Mouse (Mus musculus) T-helper 17 cell (primary cell): ENCODE results near the gene C2cd3.

Source experiments
- in situ Hi-C, 2 experiments: fragments of 300-600 bp; cut with MboI, MseI; formaldehyde crosslinking; loops; 1 replicate in 1 of 2; 2 replicates in 1 of 2; pipeline ENCODE4 v1.15.1; 2025; ENCODE audit warnings: high pct_unique_total_duplicates in 2 of 2

C2cd3 gene

DNA sequence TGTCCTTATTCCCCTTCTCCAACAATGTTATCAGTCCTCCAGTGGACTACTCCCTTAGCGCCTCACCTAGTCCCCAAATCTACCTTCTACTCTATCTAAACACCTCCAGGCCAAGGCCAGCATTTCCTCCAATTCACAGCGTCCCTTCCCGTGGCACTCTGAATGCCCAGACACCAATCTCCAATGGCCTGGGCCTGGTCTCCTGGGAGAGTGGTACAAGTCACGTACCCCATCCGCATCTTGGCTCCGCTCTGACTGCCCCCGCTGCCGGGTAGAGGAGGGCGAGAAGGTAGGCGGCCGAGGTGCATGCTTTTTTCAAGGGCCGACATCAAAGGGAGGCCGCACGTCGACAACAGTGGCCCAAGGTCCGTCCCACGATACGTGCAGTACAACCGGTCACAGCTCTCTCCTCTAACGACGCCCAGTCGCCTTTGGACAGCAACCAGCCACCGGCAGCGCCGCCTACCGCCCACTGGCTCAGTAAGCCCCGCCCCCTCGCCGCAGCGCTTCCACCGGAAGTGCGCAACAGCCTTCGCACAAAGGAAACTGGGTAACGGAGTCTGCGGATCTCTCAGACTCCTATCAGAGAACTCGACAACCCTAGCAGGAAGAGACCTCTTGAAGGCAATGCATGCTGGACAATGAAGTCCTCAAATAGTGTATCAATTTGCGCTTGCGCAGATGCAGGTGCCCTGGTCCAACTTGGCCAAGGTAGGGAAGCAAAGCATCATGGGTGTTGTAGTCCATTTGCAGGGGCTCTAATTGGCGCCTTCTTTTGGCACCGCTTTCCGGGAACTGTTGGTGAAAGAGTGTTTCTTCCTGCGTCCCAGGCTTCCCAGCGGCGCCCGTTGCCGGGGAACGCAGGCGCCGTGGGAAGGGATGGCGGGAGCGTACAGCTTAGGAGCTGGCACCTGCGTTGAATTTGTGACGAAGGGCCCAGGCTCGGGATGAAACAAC, at the start of gene C2cd3, which contains the start of gene Ppme1:
Gene C2cd3, plus strand, starts transcription at position 739 of the 957 bp plus-strand sequence.
Gene Ppme1, minus strand, starts transcription at position 813 of the 957 bp plus-strand sequence.
- in situ Hi-C loops, result no loop called here

DNA sequence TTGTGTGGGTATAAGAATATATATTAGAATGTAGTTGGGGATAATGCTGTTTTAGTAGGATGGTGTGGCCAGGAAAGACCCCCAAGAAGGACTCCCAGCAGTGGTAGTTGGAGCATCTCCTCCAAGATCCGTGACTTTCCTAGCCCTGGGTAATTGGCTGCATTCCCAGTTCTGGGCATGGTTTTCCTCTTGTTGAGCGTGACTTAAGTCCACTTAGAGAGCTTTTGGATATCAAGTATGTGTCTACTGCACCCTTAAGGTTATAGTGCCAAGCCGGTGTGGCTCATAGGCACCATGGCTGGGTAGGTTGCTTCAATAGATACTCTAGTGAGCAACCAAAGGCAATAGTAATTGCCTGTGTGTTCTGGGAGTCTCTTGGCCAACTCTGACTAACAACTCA, 48.3 kb upstream of the C2cd3 start:
- in situ Hi-C loops, result loop anchor here in 1 of 2 experiments (10.0 kb wide), 1 partner anchor 49 kb away; no protein-coding TSS in a partner anchor

DNA sequence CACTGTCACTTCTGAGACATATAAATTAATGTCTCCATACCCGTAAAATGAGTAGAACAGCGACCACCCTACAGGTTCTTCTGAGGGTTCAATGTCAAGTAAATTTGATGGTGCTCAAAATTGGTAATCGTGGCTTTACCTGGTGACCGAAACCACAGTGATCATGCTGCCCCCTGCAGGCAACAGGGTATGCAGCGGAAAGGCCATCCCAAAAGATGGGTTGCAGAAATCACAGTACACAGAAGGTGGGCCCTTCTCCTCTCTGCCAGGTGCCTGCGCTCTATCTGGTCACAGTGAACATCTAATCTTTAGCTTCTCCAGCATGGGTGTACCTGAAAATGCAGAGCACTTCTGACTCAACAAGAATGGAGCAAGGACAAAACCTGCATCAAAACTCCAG, 46.6 kb upstream of the C2cd3 start:
- in situ Hi-C loops, result loop anchor here in 1 of 2 experiments (10.0 kb wide), 1 partner anchor 51 kb away; no protein-coding TSS in a partner anchor

DNA sequence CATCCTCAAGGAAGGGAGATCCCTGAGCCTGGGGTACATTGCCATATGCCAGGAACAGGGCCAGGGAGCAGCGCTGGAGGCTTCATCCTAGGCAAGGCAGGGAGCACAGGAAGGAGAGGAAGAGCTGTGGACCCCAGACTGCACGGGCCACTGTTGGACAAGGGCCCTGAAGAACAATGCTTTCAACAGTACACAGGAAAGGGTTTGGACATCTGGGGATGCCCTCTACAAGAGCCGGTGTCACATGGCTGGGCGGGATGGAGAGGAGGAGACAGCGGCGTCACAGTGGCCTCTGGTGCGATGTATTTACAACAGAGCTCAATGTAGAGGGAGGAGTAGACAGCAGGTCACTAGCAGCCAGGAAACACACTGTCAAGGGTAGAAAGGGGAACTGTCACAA, 44.5 kb upstream of the C2cd3 start:
- in situ Hi-C loops, result loop anchor here in 1 of 2 experiments (10.0 kb wide), 1 partner anchor 53 kb away; no protein-coding TSS in a partner anchor

DNA sequence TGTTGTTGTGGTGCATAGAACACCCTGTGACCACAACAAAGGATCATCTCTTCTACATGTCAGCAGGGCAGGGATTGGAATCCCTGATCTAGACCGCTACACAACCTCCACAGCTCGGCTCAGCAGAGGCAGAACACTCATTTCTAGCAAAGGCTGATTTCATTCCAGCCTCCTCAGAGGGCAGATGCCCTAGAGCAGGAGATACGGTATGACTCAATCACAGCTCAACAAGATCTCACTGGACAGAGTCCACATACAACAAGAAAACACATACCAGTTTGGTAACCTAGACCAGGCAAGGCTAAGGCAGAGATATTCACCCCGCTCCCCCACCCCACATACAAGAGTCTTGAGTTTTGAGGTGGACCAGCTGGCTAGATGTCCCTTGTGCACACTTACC, 43.4 kb upstream of the C2cd3 start:
- in situ Hi-C loops, result loop anchor here in 1 of 2 experiments (10.0 kb wide), 1 partner anchor 54 kb away; no protein-coding TSS in a partner anchor

DNA sequence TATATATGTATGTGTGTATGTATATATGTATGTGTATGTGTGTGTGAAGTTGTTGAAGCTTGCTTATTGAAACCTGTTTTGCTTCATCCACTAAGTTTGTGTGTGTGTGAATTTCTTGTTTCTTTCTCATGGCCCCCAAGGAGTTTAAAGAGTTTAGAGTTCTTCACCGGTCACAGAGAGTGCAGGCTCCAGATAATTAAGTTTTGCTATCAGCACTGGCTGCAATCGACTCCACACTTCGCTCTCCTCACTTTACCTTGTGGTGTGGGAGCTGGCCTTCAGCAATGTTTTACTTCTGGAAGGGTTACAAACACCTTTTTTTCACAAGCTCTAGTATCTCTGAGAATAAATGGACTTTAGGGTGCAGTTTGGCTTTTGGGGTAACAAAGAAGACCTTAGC, 40.8 kb upstream of the C2cd3 start:
- in situ Hi-C loops, result no loop called here

DNA sequence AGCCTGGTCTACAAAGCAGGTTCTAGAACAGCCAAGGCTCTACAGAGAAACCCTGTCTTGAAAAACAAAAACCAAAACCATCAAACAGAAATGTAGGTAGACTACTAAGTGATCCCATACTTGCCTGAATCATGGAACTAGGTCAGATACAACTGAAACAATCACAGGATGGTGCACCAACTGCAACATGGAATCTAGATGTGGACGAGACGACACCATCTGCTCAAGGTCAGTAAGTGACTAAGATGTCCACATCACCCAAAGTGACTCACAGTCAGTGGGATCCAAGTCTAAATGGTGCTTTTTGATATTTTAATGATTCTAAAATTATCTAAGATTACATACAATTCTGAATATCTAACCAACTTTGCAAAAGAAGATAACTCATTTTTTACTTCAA, 36.1 kb upstream of the C2cd3 start:
- in situ Hi-C loops, result loop anchor here in 1 of 2 experiments (5.0 kb wide), 1 partner anchor 66 kb away; no protein-coding TSS in a partner anchor

DNA sequence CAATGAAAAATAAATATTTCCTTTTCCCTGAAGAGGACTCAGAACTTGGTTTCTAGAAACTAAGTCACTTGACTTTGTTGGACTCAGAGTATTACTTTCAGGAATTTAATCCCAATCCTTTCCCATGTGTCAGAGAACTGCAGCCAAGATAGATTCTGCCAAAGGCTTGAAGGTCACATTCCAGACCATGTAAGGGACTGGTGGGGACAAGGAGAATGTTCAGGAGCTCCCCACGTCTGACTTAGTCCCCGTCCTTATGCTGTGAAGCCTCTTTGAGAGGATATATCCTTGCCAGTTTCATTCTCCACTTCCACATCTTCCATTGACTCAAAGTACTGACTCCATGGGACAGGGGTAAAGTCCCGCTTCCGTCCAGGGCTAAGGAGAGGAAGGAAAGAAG, 17.0 kb upstream of the C2cd3 start:
- in situ Hi-C loops, result no loop called here

DNA sequence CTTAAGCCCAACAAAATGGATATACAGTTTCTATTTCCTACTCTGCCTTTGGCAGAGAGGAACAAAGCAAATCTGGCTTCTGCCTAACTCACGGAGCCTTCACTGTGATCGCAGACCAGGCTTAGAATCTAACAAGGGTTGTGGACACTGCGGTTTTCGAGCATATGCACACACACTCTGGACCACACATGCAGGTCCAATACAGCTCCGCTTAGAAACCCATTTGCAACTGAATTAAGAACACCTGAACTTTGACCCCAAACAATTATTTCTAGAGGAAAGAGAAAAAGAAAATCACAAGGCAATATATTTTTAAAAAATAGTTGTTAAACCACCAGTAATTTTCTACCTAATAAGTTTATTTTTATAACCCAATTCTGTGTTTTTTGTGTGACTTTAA, 15.7 kb upstream of the C2cd3 start:
- in situ Hi-C loops, result no loop called here

DNA sequence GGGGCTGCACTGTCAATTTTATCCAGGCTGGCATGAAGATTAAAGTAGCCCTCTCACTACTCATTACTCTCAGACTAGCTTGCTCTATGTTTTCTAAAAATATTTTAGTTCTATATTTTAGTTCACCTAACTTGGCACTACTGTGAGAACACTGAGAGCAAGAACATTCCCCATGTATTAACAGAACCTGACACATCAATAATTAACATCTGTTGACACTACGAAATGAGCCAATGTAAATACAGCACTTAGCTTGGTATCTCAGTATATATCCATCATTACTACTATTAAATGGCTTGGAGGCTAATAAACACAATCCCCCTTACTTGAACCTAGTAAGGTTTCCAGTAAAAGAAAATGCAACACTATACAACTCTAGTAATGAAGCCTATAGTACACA, 15.3 kb upstream of the C2cd3 start:
- in situ Hi-C loops, result no loop called here

DNA sequence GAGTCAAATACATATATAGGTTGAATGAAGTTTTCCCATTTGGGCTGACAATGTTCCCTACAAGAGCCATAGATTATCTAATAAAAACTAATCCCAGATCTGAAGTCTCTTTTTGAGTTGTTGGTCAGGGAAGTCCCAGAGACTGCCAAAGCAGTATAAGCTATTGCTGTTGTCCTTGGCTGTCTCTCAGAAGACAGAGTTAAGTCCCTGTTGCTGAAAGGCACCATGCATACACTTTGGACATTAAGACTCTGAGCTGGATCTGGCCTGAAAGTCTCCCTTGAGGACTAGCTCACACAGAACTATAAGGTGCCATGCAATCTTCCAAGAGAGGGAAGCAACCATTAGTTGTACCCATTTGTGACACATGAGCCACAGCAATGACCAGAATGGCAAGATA, 14.2 kb upstream of the C2cd3 start:
- in situ Hi-C loops, result no loop called here

DNA sequence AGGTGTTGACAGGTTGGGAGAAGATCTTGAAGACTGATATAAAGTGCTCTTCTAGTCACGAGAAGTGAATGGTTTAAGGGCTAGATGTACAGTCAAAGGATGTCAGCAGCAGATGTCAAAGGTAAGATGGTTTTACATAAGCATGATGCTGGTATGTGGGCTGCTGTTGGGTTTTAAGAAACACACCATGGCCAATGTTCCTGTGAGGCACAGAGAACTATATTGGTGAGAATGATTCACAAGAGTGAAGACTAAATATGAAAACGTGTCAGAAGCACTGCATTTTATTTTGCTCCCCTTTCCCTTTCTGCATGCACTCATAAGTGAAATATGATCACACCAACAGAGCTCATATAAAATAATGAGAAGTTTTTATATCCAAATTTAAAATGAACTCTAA, 8.9 kb upstream of the C2cd3 start:
- in situ Hi-C loops, result no loop called here

DNA sequence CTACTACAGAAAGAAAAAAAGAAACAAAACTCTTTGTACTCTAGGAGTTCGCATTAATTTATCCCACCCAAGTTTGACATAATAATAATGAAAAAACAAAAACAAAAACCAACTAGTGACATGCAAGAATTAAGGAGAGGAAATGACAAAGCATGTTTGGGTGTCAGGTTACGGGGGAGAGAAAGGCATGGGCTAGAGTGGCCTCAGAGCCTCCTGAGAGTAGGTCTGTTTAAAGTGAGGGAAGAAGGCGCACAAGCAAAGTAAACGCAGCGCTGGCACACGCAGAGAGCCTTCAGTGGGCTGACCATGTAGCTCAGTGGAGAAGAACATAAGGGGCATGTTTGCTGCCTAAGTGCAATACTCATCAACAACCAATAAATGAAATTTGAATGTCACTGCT, 7.1 kb upstream of the C2cd3 start:
- in situ Hi-C loops, result no loop called here

DNA sequence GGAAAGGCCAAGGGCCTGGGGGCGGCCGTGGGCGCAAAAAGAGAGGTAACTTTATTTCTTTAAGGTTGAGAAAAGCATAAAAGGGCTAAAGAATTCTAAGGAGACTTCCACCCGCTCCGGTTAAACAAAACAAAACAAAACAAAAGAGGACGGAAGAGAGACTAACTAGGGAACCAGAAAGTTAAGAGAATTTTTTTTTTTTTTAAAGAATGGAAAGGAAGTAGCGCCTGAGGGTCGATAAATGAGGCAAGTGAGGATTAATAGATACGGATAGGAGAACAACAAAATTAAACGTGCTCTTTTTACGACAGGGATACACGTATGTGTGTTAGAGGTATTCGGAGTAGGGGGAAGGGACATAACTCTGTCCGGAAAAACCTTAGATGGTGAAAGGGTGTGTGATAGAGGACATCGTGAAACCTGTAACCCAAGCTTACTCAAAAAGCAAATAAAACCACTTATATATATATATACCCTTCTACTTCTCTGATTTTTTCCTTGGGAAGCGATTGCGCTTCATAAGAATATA, 483 bp downstream of the C2cd3 start:
- in situ Hi-C loops, result no loop called here

DNA sequence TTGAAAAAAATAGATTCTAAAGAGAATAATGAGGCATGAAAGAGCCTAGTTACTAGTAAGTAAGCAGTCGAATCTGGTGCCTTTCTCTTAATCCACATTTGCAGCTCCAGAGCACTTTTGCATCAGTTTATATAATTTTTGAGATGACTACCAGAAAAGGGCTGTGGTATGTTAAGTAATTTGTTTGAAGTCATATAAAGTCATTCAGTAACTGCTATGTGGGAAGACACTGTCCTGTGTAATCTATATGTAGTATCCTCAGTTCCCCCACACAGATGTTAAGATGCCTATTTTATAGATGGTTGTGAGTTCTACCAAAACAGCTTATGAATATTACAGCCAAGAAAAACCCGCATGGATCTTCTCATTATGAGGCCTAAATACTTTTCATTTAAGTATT, 6.2 kb downstream of the C2cd3 start:
- in situ Hi-C loops, result no loop called here

DNA sequence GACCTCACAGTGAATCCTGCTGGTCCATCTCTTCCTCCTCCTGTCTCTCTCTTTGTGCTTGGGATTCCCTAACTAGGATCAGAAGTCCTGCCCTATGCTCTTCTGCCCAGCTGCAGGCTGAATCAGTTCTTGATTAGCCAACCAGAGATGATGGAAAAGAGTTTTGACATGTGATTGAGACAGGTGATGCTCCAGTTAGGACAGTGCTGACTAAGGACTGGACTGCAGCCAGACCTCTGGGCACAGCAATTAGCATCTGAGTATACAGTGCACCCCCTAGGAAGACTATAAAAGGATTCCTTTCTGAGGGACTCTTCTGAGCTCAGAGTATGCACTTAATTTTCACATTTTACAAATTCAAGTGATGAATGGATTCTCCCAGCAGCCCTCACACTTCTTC, 9.1 kb downstream of the C2cd3 start:
- in situ Hi-C loops, result no loop called here

DNA sequence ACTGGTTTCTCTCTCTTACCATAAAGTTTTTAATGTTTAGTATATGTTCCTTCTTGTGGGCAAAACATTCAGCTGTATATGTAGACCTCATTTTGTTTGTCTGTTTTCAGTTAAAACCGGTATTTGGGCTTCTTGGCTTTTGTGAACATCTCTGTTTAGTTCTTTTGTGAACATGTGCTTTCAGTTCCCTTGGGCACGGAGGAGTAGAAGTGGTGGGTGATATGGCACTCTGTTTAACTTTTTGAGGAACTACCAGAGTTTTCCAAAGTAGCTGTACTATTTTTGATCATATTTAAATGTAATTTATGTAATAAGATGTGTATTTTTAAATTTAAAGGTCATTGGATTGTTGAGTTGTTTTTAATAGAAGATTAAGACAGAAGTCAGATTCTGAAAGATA, 11.2 kb downstream of the C2cd3 start:
- in situ Hi-C loops, result no loop called here

DNA sequence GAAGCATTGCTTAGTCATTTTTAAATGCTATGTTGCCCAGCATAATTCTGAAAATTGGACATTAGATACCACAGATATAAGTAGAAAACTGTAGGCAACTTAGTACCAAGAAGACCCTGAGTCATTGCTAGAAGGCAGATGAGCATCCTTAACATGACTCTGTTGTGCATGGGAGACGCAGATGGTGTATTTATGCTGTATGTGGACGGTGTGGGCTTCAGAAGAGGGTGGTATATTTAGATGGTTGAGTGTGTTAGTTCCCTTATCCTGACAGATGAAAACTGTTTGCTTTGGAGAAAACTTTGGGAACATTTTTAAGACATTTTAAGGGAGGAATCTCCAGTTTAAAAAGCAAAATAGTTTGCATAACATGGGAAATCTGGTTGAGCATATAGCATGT, 16.1 kb downstream of the C2cd3 start:
- in situ Hi-C loops, result no loop called here

DNA sequence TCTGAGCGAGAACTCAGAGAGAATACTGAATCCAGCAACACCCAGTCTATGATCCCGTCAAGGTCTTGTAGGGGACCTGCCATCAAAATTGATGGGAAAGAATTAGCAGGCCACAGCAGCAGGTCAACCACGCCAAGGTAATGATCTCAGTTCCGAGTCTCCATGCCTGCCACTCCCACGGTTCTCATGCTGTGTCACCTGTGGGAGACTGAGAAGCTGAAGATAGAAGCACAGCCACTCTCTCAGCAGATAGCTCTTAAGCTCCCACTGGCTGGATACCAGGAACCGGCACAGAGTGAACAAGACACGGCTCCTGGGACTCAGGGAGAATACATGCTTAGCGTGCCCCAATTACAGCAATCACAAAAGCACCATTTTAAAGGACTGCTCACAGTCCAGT, 18.1 kb downstream of the C2cd3 start:
- in situ Hi-C loops, result no loop called here

DNA sequence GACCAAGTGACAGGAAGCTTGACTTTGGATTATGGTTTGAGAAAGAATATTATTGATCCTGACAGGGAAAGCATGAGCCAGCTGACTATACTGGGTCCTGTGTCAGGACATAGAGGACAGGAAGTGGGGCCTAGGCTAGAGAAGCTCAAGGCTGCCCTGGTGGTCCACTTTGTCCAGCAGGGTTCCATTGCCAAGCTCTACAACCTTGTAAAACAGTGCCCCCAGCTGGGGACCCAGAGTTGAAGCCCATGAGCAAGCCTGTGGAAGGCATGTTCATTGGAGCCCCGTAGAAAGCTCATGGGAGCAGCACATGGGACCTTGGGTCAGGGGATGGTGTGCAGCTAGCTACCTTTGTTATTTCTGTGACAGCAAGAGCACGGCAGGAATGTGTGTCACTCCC, 20.2 kb downstream of the C2cd3 start:
- in situ Hi-C loops, result no loop called here

DNA sequence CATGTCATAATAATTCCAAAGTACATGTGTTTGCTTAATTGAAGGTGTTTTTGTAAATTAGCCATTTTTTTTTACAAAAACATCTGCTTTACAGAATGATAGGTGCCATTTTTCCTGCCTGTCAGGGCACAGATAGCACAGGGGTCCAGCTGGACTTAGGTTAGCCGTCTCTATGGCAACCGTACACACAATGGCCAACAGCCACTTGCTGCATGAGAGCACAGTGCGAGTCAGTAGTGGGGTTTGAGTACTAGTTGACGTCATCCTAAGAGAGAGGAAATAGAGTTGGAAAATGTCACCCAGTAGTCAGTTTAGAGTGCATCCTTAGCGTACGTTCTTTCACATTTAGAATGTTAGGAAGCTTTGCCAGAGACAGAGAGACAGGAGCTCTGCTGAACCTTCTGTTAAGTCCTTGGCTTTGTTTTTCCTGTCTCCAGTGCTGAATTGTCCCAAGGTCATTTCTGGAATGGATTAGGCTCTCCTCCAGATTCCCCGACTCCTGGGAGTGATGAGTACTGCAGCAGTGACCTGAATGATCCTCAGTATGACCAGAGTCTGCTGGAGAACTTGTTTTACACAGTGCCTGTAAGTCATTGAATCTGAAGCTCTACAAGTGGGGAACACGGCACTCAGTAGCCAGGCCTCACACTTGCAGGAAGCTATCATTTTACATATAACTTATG, 27.3 kb downstream of the C2cd3 start:
- in situ Hi-C loops, result no loop called here

DNA sequence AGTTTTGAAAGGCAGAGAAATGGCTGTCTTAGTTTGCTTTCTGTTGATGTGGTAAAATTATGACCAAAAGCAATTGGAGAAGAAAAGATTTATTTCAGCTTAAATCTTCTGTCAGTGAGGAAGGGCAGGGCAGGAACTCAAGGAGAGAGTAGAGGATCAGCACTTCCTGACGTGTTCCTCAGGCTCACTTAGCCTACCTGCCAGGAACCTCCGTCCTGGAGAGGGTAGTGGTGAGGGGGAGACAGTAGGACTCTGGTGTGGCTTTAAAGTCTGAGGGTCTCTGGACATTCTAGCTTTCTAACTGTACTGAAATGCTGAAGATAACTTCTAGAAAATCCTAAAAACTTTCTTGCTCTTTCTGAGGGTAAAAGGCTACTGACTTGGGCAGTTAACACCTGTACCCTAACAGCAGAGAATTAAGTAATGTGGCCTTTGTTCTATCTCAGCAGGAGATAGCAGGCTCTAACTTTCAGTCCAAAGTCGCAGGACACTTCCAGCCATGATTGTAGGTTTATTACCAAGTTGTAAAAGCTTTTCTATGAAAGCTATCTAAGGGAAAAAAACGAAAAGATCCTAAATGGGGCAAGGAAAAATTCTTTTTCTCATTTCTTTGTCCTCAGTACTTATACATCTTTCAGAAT, 29.0 kb downstream of the C2cd3 start:
- in situ Hi-C loops, result loop anchor here (5.0 to 10.0 kb wide), 2 partner anchors 64 to 1086 kb away; no protein-coding TSS in a partner anchor
